Mouse (Mus musculus) adrenal gland, adult (tissue): Measurements from ENCODE around the gene Rnf183.

Experiments
- DNase-seq, 2 experiments: peaks; one replicate each; pipeline ENCODE4 v3.0.0; 2022 to 2023; ENCODE audit warnings: low spot score in 1 of 2; ENCODE audit not compliant: inconsistent age in 2 of 2

Rnf183 gene

GRCm38 (mm10) chr4:62384159-62384558 is 50.9 kb downstream of the Rnf183 start:
- no peak for DNase-seq

- DNase-seq, result no peak
These were observed 51.3 kb downstream of the Rnf183 start for GRCm38 (mm10) chr4:62383752-62384151.

- DNase-seq, result no peak
These were observed 51.8 kb downstream of the Rnf183 start for GRCm38 (mm10) chr4:62383207-62383606.

DNA sequence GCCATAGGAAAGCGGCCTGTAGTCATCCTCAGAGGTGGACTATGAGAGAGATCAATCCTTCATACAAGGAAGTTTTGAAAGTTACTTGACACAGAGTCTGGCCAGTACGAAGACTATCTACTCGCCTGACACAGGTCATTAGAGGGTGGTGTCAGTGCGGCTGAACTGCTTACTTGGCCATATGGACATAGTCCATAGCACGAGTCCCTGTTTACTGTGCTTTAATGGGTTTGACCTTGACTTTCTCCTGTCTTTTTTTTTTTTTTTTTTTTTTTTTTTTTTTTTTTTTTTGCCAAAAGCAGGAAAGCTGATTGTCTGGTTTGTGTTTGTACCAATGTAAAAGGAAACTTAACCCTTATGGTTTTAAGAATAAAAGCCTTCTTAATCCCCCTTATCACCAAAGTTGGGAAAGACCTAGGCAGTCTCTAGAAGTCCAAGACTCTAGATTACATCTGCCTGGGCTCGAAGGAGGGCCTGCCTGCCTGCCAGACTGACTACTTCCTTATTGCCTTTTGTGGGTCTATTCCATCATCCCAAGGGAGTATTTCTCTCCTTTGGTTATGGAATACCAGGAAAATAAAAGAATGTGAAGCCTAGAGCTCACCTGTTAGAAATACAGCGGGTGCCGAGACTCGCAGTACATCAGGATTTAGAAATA is 55.2 kb downstream of the Rnf183 start:
- DNase-seq, result no peak
